Mouse (Mus musculus) ES-E14 (cell line): Measurements from ENCODE around the gene Tns1. TPM values are rescaled to one million over a fixed set of nuclear protein-coding genes. Genes with fewer than 3 reads are reported as not detected.

Experiments
- DNase-seq: peaks from one replicate; pipeline ENCODE4 v3.0.0-alpha.2; 2013; ENCODE audit warnings: low read depth, low spot score
- H3K27ac ChIP-seq: 2 replicates; pipeline ENCODE4 v1.5.1; 2012; ENCODE audit warnings: low read depth, mild to moderate bottlenecking, low read length, moderate library complexity, mixed read lengths; ENCODE audit not compliant: poor library complexity, insufficient read depth, severe bottlenecking
- H3K36me3 ChIP-seq: 2 replicates; pipeline ENCODE4 v1.6.1; 2012; ENCODE audit warnings: mild to moderate bottlenecking, low read length, moderate library complexity, mixed read lengths; ENCODE audit not compliant: control insufficient read depth, poor library complexity, insufficient read depth, severe bottlenecking
- H3K4me1 ChIP-seq, 2 experiments: fragments of 150-350 bp in 1 of 2; sonication (generic) in 1 of 2; 2 replicates each; pipeline ENCODE4 v1.6.1; 2012; ENCODE audit warnings: low read length in 2 of 2, mild to moderate bottlenecking in 1 of 2, mixed read lengths in 1 of 2; ENCODE audit not compliant: control insufficient read depth in 2 of 2, insufficient read depth in 2 of 2, poor library complexity in 1 of 2
- H3K4me3 ChIP-seq, 2 experiments: fragments of 150-350 bp in 1 of 2; sonication (generic) in 1 of 2; 2 replicates each; pipeline ENCODE4 v1.5.1; 2012; ENCODE audit warnings: low read length in 2 of 2, low read depth in 1 of 2, mild to moderate bottlenecking in 1 of 2, mixed read lengths in 1 of 2; ENCODE audit not compliant: insufficient read depth in 1 of 2, poor library complexity in 1 of 2, severe bottlenecking in 1 of 2
- H3K9ac ChIP-seq: 2 replicates; pipeline ENCODE4 v1.6.1; 2012; ENCODE audit warnings: low read depth, mild to moderate bottlenecking, low read length, mixed read lengths; ENCODE audit not compliant: poor library complexity, insufficient read depth, severe bottlenecking
- H3K9me3 ChIP-seq: fragments of 150-350 bp; sonication (generic); 2 replicates; pipeline ENCODE4 v1.6.1; 2012; ENCODE audit warnings: low read depth, mild to moderate bottlenecking, low read length; ENCODE audit not compliant: control insufficient read depth, insufficient read depth
- CHD2 ChIP-seq: IDR thresholded peaks from 2 replicates; pipeline ENCODE4 v1.6.1; 2014; ENCODE audit warnings: mild to moderate bottlenecking, low read depth, low read length, inconsistent platforms
- HCFC1 ChIP-seq: IDR thresholded peaks from 2 replicates; pipeline ENCODE4 v1.6.1; 2012; ENCODE audit warnings: low read length, inconsistent platforms, borderline replicate concordance; ENCODE audit not compliant: insufficient read depth
- MAFK ChIP-seq: IDR thresholded peaks from 2 replicates; pipeline ENCODE4 v1.6.1; 2014; ENCODE audit warnings: mild to moderate bottlenecking, low read depth, low read length, inconsistent platforms; ENCODE audit not compliant: insufficient read depth
- ZC3H11A ChIP-seq: IDR thresholded peaks from 2 replicates; pipeline ENCODE4 v1.6.1; 2012; ENCODE audit warnings: low read depth, mild to moderate bottlenecking, inconsistent platforms, low read length, borderline replicate concordance
- ZNF384 ChIP-seq: IDR thresholded peaks from 2 replicates; pipeline ENCODE4 v1.6.1; 2012; ENCODE audit warnings: low read depth, low read length, inconsistent platforms
- in situ Hi-C, 2 experiments: fragments of 600-800 bp; cut with MboI; formaldehyde crosslinking; loops; one replicate each; pipeline ENCODE4 v1.15.1; 2025; ENCODE audit warnings: low sequenced_read_pairs in 2 of 2, inconsistent platforms in 1 of 2; ENCODE audit not compliant: unreplicated experiment in 2 of 2
- total RNA-seq: library from RNA; depleted of rRNA; stranded (reverse); fragments of 300-350 nt; gene quantifications from 2 replicates; pipeline ENCODE4 v1.2.3, GENCODE M21; 2012

Tns1 gene
- total RNA-seq, 1 experiment = 9.5 TPM

DNA sequence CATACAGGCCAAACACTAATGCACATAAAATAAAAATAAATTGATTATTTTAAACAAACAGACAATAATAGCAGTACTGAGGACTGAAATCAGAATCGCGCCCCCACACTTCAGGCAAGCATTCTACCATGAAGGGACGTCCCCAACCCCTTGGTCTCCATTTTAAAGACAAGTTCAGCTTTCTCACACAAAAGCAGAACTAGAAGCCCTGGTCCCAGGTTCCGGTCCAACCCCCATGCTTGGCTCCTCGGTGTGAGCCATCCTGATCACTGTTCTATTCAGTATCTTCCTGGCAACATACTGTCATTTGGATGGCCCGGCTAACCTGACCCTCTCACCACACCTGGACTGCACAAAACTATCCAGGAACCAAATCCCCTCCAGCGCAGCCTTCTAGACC, 38.7 kb downstream of the Tns1 start:
- Histone ChIP-seq H3K27ac (no peak overlapping the region), H3K36me3 (no peaks in the 10 kb centered on the region), H3K9me3 (no peaks in the 10 kb centered on the region), H3K9ac (no peak overlapping the region), H3K4me1 (peaks cover 0 to 20% of the 10 kb centered on the region in 2 experiments; a peak in 2 of 4 replicates), H3K4me3 (no peak overlapping the region)
- no peak for TF ChIP-seq MAFK
- no peak for TF ChIP-seq ZNF384
- no peak for TF ChIP-seq ZC3H11A
- TF ChIP-seq HCFC1 = no peak
- no peak for TF ChIP-seq CHD2
- in situ Hi-C loops = no loop called here
- no peak for DNase-seq

DNA sequence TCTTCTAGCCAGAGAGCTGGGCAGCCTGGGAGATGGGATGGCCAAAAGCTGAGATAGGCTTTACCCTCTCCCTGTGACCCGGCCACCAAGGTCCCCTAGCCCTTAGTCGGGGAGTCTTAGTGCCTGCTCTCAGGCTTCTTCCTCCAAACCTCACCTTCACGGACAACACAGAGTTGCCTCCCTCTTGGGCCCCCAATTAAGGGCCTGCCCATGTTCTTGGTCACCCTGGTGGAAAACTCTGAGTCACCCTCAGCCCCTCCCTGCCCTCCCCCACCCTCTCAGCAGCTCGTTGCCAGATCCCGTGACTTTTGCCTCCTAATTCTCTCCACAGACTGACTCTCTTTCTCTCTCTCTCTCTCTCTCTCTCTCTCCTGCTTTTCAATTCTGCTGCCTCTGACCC, 39.5 kb downstream of the Tns1 start:
- H3K27ac ChIP-seq = no peak overlapping the region
- H3K9me3 ChIP-seq = no peaks in the 10 kb centered on the region
- no peak for TF ChIP-seq MAFK
- no peak for TF ChIP-seq HCFC1
- TF ChIP-seq ZNF384 = no peak
- TF ChIP-seq CHD2 = no peak
- no peak for TF ChIP-seq ZC3H11A
- peaks cover 0 to 17% of the 10 kb centered on the region in 2 experiments; a peak in 2 of 4 replicates for H3K4me1 ChIP-seq
- H3K4me3 ChIP-seq = no peak overlapping the region
- no peaks in the 10 kb centered on the region for H3K36me3 ChIP-seq
- no peak overlapping the region for H3K9ac ChIP-seq
- no peak for DNase-seq
- in situ Hi-C loops = no loop called here

DNA sequence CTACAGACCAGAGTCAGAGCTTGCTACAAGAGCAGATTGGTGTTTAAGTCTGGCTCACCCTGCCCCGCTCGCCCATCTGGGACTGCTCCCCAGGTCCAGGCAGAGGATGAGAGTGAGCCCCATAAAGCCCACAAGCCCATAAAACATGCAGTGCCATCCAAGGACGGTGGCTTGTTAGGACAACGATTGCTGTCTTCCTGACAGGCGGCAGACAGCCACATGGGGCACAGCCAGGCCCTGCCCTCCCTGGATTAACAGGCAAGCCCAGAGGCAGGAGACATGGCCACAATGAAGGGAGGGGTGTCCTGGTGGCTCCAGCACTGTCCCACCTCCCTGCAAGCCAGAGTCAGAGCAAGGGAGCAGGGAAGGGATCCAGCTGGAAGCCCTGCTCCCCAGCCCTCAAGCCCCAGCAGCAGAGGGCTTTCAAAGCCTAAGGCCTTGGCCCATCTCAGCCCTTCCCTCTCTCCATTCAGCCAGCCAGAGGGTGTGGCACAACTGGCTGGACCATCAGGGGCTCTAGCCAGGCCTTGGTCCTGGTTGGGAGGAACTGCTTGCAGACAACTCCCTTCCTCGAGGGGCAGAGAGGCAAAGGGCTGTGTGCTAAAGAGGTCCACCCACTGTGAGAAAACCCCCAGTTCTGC, 40.1 kb downstream of the Tns1 start:
- H3K4me3 ChIP-seq = no peak overlapping the region
- peaks cover 0 to 17% of the 10 kb centered on the region in 2 experiments; a peak in 2 of 4 replicates for H3K4me1 ChIP-seq
- H3K9ac ChIP-seq = no peak overlapping the region
- no peaks in the 10 kb centered on the region for H3K9me3 ChIP-seq
- no peak for TF ChIP-seq ZC3H11A
- no peak for TF ChIP-seq ZNF384
- TF ChIP-seq CHD2 = no peak
- no peak for TF ChIP-seq MAFK
- no peak for TF ChIP-seq HCFC1
- in situ Hi-C loops = no loop called here
- no peak overlapping the region for H3K27ac ChIP-seq
- H3K36me3 ChIP-seq = no peaks in the 10 kb centered on the region
- DNase-seq = no peak

DNA sequence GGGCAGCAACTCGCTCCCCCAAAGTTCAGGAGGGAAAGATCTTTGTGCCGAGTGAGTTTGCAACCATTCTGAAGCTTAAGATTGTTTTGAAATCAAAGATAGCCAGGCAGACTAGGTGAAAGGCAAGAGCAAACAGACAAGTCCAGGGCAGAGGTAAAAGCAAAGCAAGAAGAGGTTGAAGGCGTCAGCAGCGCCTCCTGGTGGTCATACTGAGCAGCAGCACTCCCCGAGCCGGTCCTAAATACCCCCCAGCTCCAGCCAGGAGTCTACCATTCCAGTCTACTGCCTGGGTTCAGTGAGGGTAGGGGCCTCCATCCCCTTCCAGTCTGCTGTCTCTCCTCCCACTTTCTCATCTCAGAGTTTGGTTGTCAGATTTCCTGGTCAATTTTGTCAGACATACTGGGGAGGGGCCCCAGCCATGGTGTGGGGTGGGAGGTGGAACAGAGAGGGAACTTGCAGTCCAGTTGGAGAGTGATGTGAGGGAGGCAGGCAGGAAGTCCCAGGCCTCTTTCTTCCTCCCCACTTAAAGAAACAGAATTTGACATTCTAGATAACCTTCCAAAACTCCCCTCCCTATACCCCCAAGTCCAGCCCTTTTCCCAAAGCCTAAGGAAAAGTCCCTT, 41.3 kb downstream of the Tns1 start:
- Histone ChIP-seq H3K9ac (no peak overlapping the region), H3K36me3 (no peaks in the 10 kb centered on the region), H3K9me3 (no peaks in the 10 kb centered on the region), H3K4me1 (peaks cover 0 to 17% of the 10 kb centered on the region in 2 experiments; a peak in 2 of 4 replicates), H3K4me3 (no peak overlapping the region), H3K27ac (no peak overlapping the region)
- TF ChIP-seq HCFC1 = no peak
- TF ChIP-seq ZNF384 = no peak
- in situ Hi-C loops = no loop called here
- peak; percentile 75 for DNase-seq

DNA sequence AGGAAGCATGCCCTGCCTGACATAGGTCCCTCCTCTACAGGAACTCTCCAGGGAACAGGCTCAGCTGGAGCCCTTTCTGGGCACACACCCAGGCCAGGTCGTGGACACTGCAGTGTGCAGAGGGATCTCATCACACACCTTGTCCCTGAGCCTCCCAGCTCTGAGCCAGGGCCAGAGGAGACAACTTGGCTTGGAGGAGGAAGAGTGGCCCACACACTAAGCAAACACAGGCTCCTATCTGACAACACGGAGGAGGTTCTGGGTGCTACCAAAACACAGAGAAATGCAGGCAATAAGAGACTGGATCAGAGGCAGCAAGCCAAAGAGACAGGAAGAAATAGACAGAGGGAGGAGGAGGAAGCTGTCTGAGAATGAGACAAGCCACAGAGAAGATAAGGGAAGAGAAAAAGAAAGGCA, 42.7 kb downstream of the Tns1 start:
- Histone ChIP-seq H3K9me3 (no peaks in the 10 kb centered on the region), H3K9ac (no peak overlapping the region), H3K4me3 (no peak overlapping the region), H3K4me1 (peaks cover 0 to 17% of the 10 kb centered on the region in 2 experiments; a peak in 2 of 4 replicates), H3K36me3 (no peaks in the 10 kb centered on the region), H3K27ac (no peak overlapping the region)
- DNase-seq = no peak
- in situ Hi-C loops = no loop called here
- TF ChIP-seq MAFK (no peak), ZNF384 (no peak), CHD2 (no peak), HCFC1 (no peak), ZC3H11A (no peak)
